Mouse (Mus musculus) cerebellum, adult 2 months (tissue): ENCODE data around the gene Slc4a5.

Experiments used
- CTCF ChIP-seq: fragments of 200-500 bp; IDR thresholded peaks from 2 replicates; pipeline ENCODE4 v1.5.1; 2011; ENCODE audit warnings: low read depth, mild to moderate bottlenecking, control low read depth, low read length, moderate library complexity, borderline replicate concordance; ENCODE audit not compliant: insufficient read depth
- POLR2A ChIP-seq: fragments of 200-500 bp; IDR thresholded peaks from 2 replicates; pipeline ENCODE4 v1.6.1; 2011; ENCODE audit warnings: low read length, control low read depth, borderline replicate concordance; ENCODE audit not compliant: insufficient read depth

GRCm38 (mm10) chr6:83265653-83266052 lies 46.0 kb downstream of the Slc4a5 start:
- TF ChIP-seq CTCF: no peak
- no peak for TF ChIP-seq POLR2A
